Mouse (Mus musculus) thymus, postnatal 10 days (tissue): Measurements from ENCODE around the gene St6gal1.

Experiments used
- DNase-seq, 2 experiments: peaks; one replicate each; pipeline ENCODE4 v3.0.0; 2021; ENCODE audit warnings: low spot score in 2 of 2

The St6gal1 gene

GRCm38 (mm10) chr16:23333875-23334551 lies 109.5 kb downstream of the St6gal1 start:
- DNase-seq, result no peak

DNA sequence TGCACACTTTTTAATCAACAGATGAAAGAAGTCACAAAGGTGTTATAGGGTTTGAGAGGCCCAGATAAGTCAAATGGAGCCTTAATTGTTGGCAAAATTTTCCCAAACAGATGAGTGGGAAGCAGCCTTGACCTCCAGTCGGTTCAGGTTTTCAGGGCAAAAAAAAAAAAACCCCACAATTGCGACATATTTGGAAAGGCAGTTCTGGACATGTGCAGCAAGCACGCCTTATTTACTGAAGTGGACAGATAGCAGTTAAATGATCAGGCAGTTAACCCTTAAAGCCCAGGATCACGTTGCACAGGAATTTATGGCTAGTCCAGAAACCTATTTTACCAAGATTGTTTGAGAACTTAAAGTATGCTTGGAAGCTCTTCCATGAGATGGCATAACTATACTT lies 112.8 kb downstream of the St6gal1 start:
- DNase-seq, result no peak

- DNase-seq, result no peak
Observed at GRCm38 (mm10) chr16:23341254-23341653, 116.7 kb downstream of the St6gal1 start.

DNA sequence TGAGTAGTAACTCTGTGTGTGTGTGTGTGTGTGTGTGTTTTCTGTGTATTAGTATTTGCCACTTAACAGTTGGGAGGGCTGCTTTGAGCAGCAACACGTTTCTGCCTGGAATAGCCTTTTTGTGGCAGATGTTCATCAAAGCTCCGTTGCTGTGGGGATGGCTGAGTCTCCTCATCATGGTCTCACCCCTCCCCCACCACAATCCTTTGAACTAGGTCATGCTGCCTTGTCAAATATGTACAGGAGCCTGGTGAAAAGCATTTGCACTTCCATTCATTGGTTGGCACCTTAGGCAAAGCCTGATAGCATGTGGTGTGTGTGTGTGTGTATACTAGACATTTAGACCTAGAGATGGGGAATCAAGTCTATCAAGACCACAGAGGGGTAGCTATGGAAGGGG lies 126.3 kb downstream of the St6gal1 start:
- peak; percentile 86 to 89 for DNase-seq

DNA sequence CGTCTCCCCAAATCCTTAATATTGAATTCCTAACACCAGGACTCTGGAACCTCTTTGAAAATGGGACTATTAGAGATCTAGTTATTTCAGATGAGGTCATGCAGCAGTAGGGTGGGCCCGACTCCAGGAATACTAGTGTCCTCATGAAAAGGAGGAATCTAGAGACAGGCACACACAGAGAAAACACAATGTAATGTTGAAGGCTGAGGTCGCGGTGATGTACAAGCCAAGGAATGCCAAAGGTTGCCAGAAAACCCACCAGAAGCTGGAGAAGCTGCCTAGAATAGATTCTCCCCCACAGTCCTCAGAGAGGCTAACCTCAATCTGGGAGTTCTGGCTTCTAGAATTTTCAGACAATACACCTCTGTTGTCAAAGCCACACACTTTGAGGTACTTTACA lies 136.5 kb downstream of the St6gal1 start:
- DNase-seq, result no peak

DNA sequence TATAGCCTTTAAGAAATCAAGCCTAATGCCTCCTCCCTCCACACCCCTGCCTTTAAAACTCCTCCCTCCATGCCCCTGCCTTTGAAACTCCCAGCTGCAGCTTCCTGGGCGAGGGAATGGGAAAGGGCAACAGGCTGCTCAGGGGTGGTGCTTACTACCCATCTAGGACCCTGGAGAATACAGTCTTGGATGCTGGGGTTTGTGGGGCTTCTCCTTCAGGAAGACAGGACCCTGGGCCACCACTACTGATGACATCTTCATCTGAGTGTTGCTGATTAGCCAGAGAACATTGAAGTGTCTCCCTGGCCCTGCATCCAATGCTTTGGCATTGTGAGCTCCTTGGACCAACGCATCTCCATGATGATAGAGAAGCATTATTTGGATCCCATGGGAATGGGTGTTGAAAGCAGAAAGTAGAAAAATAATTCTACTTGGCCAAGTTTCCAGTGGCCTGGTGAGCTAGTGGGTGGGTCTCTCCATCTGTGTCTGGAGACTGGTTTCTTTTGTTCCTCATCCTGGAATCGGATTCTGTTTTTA lies 137.0 kb downstream of the St6gal1 start:
- no peak for DNase-seq

GRCm38 (mm10) chr16:23364328-23364990 lies 139.9 kb downstream of the St6gal1 start:
- no peak for DNase-seq

GRCm38 (mm10) chr16:23369124-23369523 lies 144.6 kb downstream of the St6gal1 start:
- DNase-seq, result no peak

DNA sequence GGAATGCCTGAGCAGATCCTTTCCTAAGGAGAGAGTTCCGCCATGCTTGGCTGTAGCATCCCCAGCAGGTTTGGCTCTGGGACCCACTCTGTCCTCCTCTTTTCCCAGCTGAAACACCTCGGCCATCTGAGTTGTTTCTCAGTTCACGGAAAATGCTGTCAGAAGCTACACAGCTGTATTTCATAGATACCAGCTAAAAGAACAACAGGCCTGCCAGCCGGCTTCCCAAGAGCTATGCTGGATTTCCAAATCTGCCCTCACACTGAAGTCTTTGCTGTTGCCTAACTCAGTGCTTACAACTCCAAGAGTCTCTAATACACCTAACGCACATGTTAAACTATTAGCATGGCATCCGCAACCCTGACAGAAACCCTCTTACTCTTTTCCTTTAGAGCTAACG lies 146.2 kb downstream of the St6gal1 start:
- no peak for DNase-seq

DNA sequence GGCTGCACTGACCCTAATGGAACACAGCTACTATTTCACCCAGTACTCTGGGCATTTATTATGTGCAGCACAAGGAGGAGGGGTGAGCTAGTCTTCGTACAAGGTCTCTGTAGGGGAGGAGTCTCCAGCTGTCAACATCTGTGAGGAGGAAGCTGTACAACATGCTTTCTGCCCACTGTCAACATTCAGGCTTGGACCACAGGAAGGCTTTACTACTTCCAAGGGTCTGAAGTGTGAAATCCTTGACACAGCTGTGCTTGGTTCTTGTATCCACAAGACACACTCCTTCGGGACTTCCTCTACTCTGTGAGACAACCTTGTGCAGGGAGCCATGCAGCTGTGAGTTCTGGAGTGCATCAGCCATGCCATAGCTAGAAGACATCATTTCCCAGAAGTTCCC lies 147.8 kb downstream of the St6gal1 start:
- DNase-seq, result no peak

DNA sequence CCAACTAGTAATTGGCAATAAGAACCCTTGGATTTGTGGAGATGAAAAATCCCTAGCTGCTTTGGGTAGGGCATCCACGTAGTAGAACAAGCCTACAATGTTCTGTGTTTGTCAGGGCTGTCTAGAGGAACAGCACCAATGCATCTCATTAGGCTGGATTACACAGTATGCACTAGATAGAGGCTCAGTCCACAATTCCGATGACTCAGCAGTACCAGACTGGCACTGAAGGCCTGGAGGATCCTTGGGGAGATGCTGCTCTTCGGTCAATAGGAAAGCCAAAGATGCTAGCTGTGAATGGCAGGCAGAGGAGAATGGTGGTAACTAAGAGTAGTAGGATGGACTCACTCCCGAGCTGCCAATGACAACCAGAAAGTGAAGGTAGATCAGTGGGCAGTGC lies 149.5 kb downstream of the St6gal1 start:
- DNase-seq, result no peak

DNA sequence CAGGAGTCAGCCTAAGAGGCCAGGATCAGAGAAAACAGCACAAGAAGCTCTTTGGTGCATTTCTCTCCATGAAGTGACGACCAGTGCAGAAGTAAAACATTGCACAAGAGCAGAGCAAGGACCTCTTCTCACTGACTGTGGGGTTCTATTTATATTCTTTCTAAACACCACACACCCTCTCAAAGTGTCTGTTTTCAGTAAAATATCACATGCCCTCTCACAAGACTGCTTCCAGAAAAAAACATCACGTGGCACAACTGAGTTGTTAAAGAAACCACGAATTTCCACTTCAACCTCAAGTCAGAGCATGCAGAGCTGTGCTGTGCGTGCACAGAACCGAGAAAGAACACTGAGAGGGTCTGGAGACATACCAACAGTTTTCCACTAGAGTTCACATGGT lies 150.4 kb downstream of the St6gal1 start:
- peak in 1 of 2 experiments; percentile 14 for DNase-seq

DNA sequence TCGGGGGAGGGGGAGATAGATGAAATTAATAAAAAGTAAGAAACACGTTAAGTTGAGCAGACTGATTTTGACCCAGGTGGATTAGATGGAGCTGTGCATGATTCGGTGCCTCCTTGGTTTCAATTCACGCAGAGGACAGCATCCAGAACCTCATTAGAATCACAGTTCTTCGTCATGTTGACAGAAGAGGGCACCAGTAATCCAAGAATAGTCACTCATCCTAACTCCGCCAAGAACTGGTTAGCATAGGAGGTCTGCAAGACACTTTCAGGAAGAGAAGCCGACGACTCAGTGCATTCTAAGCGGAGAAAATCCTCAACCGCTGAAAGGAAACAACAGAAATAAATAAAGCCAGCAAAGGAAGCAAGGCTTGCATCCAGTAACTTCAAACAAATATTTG lies 151.6 kb downstream of the St6gal1 start:
- DNase-seq, result no peak

DNA sequence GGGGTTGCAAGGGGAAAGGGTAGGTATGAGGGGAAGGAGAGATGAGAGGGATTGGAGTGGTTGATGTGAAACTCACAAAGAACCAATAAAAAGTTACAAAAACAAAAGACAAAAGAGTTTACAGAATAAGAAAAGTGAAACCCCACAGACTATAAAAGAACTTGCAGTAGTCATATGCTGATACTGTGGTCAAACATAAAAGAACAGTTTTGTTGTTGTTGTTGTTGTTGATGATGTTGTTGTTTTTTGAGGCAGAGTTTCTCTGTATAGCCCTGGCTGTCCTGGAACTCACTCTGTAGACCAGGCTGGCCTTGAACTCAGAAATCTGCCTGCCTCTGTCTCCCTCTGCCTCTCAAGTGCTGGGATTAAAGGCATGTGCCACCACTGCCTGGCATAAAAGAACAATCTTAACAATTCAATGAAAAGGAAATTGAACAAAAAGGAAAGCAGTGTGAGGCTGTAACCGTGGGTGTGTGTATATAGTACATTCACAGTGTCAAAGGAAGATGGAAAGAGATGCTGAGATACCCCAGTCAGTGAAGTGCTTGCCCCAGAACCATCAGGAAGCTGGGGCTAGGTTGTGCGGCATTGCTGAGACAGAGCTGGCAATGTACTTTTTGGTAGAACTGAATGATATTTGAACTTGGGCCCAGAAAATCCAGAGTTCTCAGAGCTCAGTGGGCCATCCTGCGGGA lies 155.1 kb downstream of the St6gal1 start:
- no peak for DNase-seq

- no peak for DNase-seq
Observed at GRCm38 (mm10) chr16:23384304-23384703, 159.8 kb downstream of the St6gal1 start.

DNA sequence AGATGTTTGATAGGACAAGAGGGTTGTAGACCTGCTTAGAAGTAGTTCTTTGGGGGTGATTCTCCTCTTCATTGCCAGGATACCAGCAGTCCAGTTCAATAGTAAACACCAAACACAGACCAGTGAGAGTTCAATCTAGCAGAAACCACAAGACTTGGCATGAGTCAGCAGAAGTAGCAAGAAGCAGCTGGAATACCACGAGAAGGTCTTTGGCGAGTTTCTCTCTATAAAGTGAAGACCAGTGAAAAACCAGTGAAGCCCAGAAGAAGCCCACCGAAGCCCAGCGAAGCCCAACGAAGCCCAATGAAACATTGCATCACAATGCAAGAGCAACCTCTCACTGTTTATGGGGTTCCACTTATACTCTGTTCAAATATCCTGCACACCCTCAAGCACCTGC lies 173.4 kb downstream of the St6gal1 start:
- no peak for DNase-seq

DNA sequence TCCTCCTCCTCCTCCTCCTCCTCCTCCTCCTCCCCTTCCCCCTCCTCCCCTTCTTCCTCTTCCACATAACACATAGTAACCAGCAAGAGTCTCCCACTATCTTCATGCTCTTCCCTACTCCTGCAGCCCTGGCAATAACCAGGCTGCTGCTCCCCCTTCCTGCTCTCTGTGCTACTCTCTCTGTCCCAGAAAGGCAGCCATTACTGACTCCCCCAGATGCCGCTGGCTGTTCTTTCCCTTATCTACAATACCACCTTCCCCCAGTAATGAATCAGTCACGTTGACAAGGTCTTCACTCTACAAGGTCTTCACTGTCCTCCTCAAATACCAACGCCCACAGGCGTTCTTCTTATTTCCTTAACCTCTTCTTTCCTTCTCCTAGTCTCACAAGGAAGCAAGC lies 176.9 kb downstream of the St6gal1 start:
- DNase-seq, result no peak

DNA sequence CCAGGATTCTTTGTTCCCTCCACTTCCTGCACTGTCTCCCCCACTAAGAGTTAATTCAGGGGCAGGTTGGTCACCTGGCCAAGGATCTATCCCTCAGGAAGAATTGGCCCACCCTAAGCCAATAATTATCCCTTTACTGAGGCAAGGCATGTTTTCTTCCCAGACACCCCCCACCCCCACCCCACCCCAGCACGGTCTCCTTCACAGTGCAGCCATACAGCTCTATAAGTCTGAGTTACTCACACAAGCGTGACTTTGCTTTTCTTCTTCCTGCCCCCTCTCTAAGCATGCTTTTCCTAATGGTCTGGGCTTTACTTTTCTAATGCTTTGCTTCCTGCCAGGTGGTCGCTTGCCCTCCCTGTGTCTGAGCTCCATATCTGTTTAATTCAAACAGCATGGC lies 177.4 kb downstream of the St6gal1 start:
- no peak for DNase-seq

DNA sequence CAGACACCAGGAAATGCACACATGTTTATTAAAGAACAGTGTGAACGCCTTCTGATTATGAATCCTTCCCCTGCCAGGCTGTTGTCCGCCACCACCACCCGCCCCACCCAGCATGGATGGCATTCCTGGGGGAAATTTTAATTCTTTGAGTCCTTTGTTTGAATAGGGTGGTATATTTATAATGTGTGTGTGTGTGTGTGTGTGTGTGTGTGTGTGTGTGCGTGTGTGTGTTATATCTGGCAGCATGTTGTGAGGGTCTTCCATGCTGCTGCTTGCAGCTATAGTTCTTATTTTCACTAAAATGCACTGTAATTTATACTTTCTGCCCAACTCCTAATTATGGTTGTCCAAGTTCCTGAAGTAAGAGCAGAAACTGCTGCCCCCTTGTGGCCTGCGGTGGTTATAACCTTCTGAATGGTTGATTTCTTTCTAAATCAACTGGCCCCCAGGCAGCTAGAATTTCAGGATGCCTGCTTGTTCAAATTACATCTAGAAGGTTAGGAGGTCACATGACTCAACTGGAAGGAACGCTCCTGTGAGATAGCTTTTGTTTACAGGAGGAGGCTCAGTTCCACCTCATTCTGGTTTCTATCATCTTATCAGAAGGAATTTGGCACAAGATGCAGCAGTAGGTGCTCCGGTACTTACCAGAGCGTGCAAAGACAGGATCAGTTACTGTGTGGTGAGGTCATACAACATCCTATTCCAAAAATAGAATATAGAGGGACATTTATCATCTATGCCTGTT lies 178.6 kb downstream of the St6gal1 start:
- peak; percentile 63 to 83 for DNase-seq
